Mouse (Mus musculus) left cerebral cortex, postnatal 25 days (tissue): ENCODE data around the gene Hsd17b2. TPM values are rescaled to one million over a fixed set of nuclear protein-coding genes. Genes with fewer than 3 reads are reported as not detected.

Experiments used
- DNase-seq, 2 experiments: peaks; one replicate each; pipeline ENCODE4 v3.0.0; 2022; ENCODE audit warnings: low spot score in 2 of 2, mixed read lengths in 1 of 2
- intact Hi-C: fragments of 180-260 bp; cut with DNase I; formaldehyde crosslinking; loops from one replicate; pipeline ENCODE4 v1.15.1; 2025
- total RNA-seq, 2 experiments: library from RNA; stranded (reverse); gene quantifications; 2 replicates each; pipeline ENCODE4 v1.2.3; 2021

The Hsd17b2 gene
- under 1 TPM in 1 of 2 experiments, not detected in 1; 0.55 TPM for total RNA-seq

GRCm38 (mm10) chr8:117701859-117702258, at the start of gene Hsd17b2:
Hsd17b2 (plus strand) TSS chr8:117701904.
- DNase-seq, result no peak
- intact Hi-C loops, result no loop called here

GRCm38 (mm10) chr8:117652318-117652717, 49.4 kb upstream of the Hsd17b2 start:
- no peak for DNase-seq
- intact Hi-C loops, result no loop called here

- intact Hi-C loops, result no loop called here
These were observed 42.7 kb upstream of the Hsd17b2 start for GRCm38 (mm10) chr8:117658990-117659389.

DNA sequence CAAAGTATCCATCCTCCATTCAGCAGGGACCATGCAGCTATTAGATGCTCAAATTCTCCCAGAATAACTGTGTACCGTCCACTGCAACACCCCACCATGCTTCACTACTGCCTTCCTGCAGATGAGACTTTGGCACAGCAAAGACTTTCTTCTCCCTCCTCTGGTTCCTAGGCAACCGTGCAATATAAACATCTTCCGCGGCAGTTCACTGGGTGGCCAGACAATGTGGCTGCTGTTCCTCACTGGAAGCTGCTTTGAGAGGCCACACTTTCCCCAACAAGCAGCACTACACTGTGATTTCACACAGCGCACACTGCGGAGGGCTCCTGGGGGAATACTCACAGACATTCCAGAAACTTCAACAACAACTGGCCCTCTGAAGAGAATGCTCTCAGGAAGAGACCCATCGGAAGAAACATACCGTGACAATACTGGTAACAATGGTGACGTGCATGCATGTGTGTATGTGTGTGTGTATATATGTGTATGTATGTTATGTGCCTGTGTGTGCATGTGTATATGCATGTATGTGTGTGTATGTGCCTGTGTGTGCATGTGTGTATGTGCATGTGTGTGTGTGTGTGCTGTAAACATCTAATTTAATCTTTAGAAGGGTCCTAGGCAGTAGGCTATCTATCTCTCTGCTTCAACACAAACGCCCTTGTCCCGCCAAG, 41.2 kb upstream of the Hsd17b2 start:
- peak; percentile 48 to 51 for DNase-seq
- intact Hi-C loops, result no loop called here

More at GRCm38 (mm10) chr8:117658990-117659389, 42.7 kb upstream of the Hsd17b2 start:
- no peak for DNase-seq

DNA sequence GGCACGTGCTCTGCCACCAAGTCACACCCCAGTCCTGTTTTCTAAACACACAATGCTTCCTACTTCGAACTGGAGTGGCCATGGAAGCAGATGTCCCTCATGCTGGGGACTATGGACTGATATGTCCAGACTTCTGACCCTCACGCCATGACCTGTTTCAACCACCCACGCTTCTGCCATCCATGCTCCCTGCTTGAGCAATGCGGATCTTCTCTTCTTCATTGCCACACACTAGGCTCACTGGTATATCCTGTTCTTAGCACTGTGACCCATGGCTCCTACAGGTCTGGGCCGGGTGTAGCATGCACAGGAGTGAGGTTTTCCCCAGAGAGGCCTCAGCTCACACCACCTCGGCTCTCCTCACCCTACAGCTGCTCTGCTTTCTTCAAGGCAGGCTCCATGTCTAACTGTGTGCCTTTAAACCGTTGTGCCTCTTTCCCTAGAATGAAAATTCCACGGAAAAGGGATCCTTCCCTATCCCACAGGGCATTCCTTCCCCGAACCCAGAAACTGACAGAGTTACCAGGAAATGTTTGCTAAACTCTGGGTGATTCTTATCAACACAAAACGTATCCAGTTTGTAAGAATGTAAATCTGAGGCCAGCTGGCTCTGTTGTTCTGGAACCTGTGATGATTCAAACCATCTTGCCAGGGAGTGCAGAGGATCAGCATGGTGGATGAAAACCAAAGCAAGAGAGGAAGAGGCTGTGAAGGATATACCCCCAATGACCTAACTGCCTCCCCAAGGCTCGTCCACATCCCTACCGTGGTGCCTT, 34.2 kb upstream of the Hsd17b2 start:
- no peak for DNase-seq
- intact Hi-C loops, result no loop called here

- intact Hi-C loops, result no loop called here
- DNase-seq, result no peak
These were observed 31.2 kb upstream of the Hsd17b2 start for GRCm38 (mm10) chr8:117670461-117670860.

- intact Hi-C loops, result no loop called here
- DNase-seq, result no peak
These were observed 29.1 kb upstream of the Hsd17b2 start for GRCm38 (mm10) chr8:117672558-117672957.

DNA sequence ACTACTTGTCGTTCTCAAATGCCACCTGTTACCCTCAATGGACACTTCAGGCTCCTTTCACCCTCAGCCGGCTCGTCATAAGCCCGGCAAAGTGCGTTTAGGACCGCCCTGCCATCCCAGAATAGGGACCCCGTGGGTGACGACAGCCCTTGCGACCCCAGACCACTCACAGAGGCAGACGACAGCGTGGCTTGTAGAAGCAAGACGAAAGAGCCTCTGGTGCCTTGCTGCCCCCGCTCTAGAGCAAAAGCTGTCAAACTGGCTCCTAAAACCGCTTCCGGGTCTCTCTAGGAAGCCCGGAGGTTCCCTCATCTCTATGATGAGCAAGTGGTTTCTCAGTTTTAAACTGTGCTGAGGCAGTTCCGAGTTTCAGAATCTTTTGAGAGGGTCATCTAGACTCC, 28.3 kb upstream of the Hsd17b2 start, which contains the start of gene Sdr42e1:
Sdr42e1 (minus strand) TSS at position 260 of the 401 bp plus-strand sequence.
- intact Hi-C loops, result no loop called here
- DNase-seq, result peak; percentile 40 to 41

- DNase-seq, result no peak
- intact Hi-C loops, result no loop called here
These were observed 26.5 kb upstream of the Hsd17b2 start for GRCm38 (mm10) chr8:117675171-117675570.

DNA sequence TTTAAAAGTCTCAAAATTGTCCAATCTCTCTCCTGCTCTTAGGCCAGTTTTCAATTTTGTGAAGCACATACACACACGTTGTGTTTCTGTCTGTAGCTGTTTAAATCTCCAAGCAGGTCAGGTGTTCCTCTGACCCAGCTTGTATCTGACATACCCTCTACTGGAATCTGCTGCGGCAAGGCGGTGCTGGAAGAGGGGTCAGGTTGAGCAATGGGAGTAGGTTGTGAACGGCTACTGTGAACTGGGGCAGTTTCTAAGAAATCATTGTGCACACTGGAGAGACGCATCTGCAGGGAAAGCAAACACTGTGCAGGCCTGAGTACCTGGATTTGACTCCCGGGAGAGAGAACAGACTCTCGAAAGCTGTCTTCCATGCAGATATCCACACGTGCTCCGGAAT, 25.2 kb upstream of the Hsd17b2 start:
- intact Hi-C loops, result no loop called here
- no peak for DNase-seq

DNA sequence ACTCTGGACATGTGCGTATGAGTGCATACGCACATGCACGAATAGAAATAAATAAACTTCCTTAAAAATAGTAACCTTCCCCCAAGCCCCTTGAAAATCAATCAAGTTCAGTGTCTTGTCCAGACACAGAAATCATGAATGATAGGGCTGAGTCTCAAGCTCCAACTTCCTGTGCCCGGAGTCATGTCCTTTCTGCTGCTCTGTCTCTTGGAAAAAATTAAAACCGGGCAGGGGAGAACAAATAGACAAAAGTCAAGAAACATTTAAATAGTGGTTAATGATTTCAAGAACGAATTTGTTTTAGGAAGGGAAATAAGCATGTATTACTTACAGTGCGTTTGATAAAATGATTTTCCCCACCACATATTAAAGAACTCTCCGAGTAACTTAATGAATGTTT, 24.7 kb upstream of the Hsd17b2 start:
- DNase-seq, result no peak
- intact Hi-C loops, result no loop called here

GRCm38 (mm10) chr8:117678650-117679049, 23.1 kb upstream of the Hsd17b2 start:
- intact Hi-C loops, result no loop called here
- no peak for DNase-seq

DNA sequence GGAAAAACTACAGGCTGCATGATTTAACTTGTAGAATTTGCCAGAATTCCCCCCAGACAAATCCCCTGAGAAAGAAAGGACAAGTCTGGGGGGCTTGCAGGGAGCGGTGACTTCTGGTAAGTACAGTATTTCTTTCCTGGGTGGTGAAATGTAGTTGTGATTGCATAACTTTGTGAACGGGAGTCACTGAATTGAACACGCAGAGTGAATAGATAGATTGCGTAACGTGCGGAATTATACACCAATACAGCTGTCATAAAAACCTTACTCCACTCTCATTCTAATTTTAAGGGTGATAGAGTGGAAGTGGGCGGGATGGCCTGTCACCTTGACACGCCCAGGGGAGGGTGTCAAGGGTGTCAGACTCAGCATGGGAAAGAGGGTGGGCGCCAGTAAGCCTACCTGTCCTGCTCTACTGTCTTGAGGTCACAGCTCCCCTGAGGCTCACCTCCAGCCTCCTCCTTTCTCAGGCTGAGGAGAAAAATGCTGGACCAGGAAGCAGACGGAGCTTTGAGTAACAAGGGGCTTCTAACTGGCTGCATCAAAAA, 17.7 kb upstream of the Hsd17b2 start:
- intact Hi-C loops, result no loop called here
- no peak for DNase-seq

- intact Hi-C loops, result no loop called here
- no peak for DNase-seq
These were observed 17.2 kb upstream of the Hsd17b2 start for GRCm38 (mm10) chr8:117684504-117684903.

DNA sequence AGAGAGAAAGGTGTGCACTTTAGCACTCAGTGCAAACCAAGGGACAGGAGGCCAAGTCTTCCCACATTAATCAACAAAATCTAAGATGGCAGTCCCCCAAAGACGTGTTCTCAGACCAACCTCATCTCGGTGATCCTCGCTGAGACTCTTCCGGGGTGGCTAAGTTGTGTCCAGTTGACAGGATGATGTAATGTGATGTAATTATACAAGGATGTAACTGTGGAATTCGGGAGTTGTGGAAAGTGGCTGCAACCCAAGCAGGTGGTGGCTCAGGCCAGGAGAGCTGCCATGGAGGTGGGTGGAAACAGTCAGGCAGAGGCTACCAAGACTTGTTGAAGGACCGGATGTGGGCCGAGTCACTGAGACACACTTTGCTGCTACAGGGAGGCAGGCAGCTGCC, 13.8 kb upstream of the Hsd17b2 start:
- DNase-seq, result no peak
- intact Hi-C loops, result no loop called here

DNA sequence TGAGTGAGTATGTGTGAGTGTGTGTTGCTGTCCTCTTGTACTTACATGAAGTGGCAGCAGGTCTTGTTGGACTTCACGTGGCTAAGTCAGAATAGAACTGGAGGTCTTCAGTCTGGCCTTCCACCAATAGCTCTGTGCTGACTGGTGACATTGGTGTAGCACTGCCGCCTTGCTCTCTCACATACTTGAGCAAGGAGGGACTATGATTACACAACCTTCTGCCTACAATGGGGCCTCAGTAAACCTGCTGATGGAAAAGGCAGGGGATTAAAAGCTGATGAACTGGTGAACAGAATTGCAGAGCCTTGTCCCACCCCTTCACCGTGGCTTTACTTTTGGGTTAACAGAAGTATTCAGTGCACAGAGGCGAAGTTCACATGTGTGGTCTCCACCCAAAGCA, 9.6 kb upstream of the Hsd17b2 start:
- DNase-seq, result no peak
- intact Hi-C loops, result loop anchor here (10.0 kb wide), 1 partner anchor 173 kb away; no protein-coding TSS in a partner anchor

DNA sequence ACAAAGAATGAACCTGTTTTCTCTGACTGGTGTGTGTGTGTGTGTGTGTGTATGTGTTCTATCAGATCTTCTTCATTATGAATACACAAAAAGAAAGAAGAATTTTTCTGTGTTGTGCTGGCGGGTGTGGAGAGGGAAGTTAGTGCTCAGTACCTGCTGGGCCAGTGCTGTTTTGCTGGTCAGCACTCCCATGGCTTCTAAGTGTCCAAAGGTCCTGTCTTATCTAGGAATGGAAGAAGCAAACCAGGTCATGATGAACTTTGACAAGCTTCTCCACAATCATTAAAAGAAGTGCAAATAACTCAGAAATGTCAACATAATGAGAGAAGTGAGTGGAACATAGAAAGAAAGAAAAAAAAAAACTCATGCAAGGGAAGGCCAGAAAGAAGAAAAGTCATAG, 6.1 kb upstream of the Hsd17b2 start:
- DNase-seq, result no peak
- intact Hi-C loops, result loop anchor here (10.0 kb wide), 1 partner anchor 169 kb away; no protein-coding TSS in a partner anchor

GRCm38 (mm10) chr8:117697248-117697647, 4.5 kb upstream of the Hsd17b2 start:
- DNase-seq, result no peak
- intact Hi-C loops, result loop anchor here (10.0 kb wide), 1 partner anchor 168 kb away; no protein-coding TSS in a partner anchor

- DNase-seq, result no peak
- intact Hi-C loops, result no loop called here
These were observed 1.0 kb upstream of the Hsd17b2 start for GRCm38 (mm10) chr8:117700699-117701098.

- intact Hi-C loops, result no loop called here
These were observed 458 bp upstream of the Hsd17b2 start for GRCm38 (mm10) chr8:117701246-117701645.

DNA sequence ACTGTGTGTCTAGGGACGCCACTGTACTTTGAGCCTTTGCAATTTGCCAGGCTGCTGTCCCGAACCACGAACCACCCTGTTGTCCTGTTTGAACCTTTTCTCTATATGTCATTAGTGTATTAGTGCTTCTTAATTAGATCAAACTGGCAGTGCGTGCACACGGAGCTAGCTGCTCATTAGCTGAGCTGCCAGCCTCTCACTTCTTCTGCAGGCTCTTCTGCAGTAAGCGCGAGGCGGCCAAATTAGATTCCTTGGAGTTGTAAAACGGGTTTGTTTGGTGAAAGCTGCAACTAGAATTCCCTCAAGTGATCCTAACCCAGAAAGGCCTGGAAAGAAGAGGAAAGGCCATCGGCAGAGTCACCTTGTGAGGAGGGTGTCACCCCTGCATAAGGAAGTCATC, 997 bp downstream of the Hsd17b2 start:
- DNase-seq, result no peak
- intact Hi-C loops, result no loop called here

More at GRCm38 (mm10) chr8:117701246-117701645, 458 bp upstream of the Hsd17b2 start:
- DNase-seq, result no peak
